Mouse (Mus musculus) MEL (cell line): ENCODE results near the gene Rasl10a. TPM values are rescaled to one million over a fixed set of nuclear protein-coding genes. Genes with fewer than 3 reads are reported as not detected.

Experiments used
- DNase-seq: peaks from one replicate; pipeline ENCODE4 v3.0.0; 2011; ENCODE audit warnings: low read depth, low spot score
- H3K27ac ChIP-seq: 2 replicates; pipeline ENCODE4 v1.5.1; 2012; ENCODE audit warnings: low read depth, mild to moderate bottlenecking, control low read depth, low read length, moderate library complexity; ENCODE audit not compliant: control insufficient read depth
- H3K27me3 ChIP-seq, 2 experiments: fragments of 150-350 bp in 1 of 2; sonication (generic) in 1 of 2; 2 replicates each; pipeline ENCODE4 v1.6.1; 2012; ENCODE audit warnings: low read length in 2 of 2, mild to moderate bottlenecking in 2 of 2, improper control_type of control experiment in 1 of 2, moderate library complexity in 1 of 2; ENCODE audit not compliant: insufficient read depth in 2 of 2, control insufficient read depth in 1 of 2
- H3K36me3 ChIP-seq, 2 experiments: 2 replicates each; pipeline ENCODE4 v1.6.1; 2012 to 2014; ENCODE audit warnings: low read length in 2 of 2, improper control_type of control experiment in 1 of 2, inconsistent platforms in 1 of 2, mild to moderate bottlenecking in 1 of 2; ENCODE audit not compliant: insufficient read depth in 2 of 2, control insufficient read depth in 1 of 2
- H3K4me1 ChIP-seq, 2 experiments: fragments of 150-350 bp in 1 of 2; sonication (generic) in 1 of 2; 2 replicates each; pipeline ENCODE4 v1.6.1; 2012; ENCODE audit warnings: low read length in 2 of 2, improper control_type of control experiment in 1 of 2, mild to moderate bottlenecking in 1 of 2; ENCODE audit not compliant: insufficient read depth in 2 of 2, control insufficient read depth in 1 of 2
- H3K4me3 ChIP-seq, 2 experiments: fragments of 150-350 bp in 1 of 2; sonication (generic) in 1 of 2; 2 replicates each; pipeline ENCODE4 v1.5.1; 2012; ENCODE audit warnings: low read depth in 2 of 2, low read length in 2 of 2, mild to moderate bottlenecking in 2 of 2, moderate library complexity in 2 of 2, control low read depth in 1 of 2, improper control_type of control experiment in 1 of 2; ENCODE audit not compliant: control insufficient read depth in 1 of 2, insufficient read depth in 1 of 2
- H3K79me2 ChIP-seq: 2 replicates; pipeline ENCODE4 v1.6.1; 2012; ENCODE audit warnings: mild to moderate bottlenecking, low read length, moderate library complexity; ENCODE audit not compliant: control insufficient read depth, poor library complexity, insufficient read depth
- H3K9ac ChIP-seq: 2 replicates; pipeline ENCODE4 v1.6.1; 2012; ENCODE audit warnings: low read depth, mild to moderate bottlenecking, control low read depth, low read length, moderate library complexity; ENCODE audit not compliant: control insufficient read depth, poor library complexity, severe bottlenecking
- H3K9me3 ChIP-seq: fragments of 150-350 bp; sonication (generic); replicated peaks from 2 replicates; pipeline ENCODE4 v1.6.1; 2012; ENCODE audit warnings: mild to moderate bottlenecking, low read length, improper control_type of control experiment, moderate library complexity; ENCODE audit not compliant: insufficient read depth
- CHD1 ChIP-seq: IDR thresholded peaks from 2 replicates; pipeline ENCODE4 v1.6.1; 2012; ENCODE audit warnings: low read depth, mild to moderate bottlenecking, inconsistent platforms, low read length, improper control_type of control experiment
- CHD2 ChIP-seq: IDR thresholded peaks from 2 replicates; pipeline ENCODE4 v1.6.1; 2011; ENCODE audit warnings: low read length, improper control_type of control experiment
- ELF1 ChIP-seq: IDR thresholded peaks from 2 replicates; pipeline ENCODE4 v1.6.1; 2014; ENCODE audit warnings: low read depth, mild to moderate bottlenecking, inconsistent platforms, low read length, improper control_type of control experiment, moderate library complexity
- ETS1 ChIP-seq: IDR thresholded peaks from 2 replicates; pipeline ENCODE4 v1.6.1; 2012; ENCODE audit warnings: low read depth, mild to moderate bottlenecking, inconsistent platforms, low read length, improper control_type of control experiment, moderate library complexity
- GABPA ChIP-seq: IDR thresholded peaks from 2 replicates; pipeline ENCODE4 v1.6.1; 2012; ENCODE audit warnings: low read depth, mild to moderate bottlenecking, inconsistent platforms, low read length, improper control_type of control experiment, moderate library complexity
- JUND ChIP-seq: IDR thresholded peaks from 2 replicates; pipeline ENCODE4 v1.6.1; 2011; ENCODE audit warnings: low read depth, mild to moderate bottlenecking, improper control_type of control experiment, low read length
- MEF2A ChIP-seq: IDR thresholded peaks from 2 replicates; pipeline ENCODE4 v1.6.1; 2014; ENCODE audit warnings: low read depth, mild to moderate bottlenecking, inconsistent platforms, low read length, improper control_type of control experiment; ENCODE audit not compliant: poor library complexity, insufficient replicate concordance, severe bottlenecking; ENCODE audit errors: extremely low read depth
- MXI1 ChIP-seq: IDR thresholded peaks from 2 replicates; pipeline ENCODE4 v1.6.1; 2011; ENCODE audit warnings: mild to moderate bottlenecking, low read depth, low read length, improper control_type of control experiment
- MYB ChIP-seq: IDR thresholded peaks from 2 replicates; pipeline ENCODE4 v1.6.1; 2011; ENCODE audit warnings: mild to moderate bottlenecking, low read depth, low read length, improper control_type of control experiment
- POLR2AphosphoS2 ChIP-seq: IDR thresholded peaks from 2 replicates; pipeline ENCODE4 v1.6.1; 2011; ENCODE audit warnings: low read length, improper control_type of control experiment
- RAD21 ChIP-seq: IDR thresholded peaks from 2 replicates; pipeline ENCODE4 v1.6.1; 2011; ENCODE audit warnings: mild to moderate bottlenecking, low read depth, low read length, improper control_type of control experiment
- RCOR1 ChIP-seq: IDR thresholded peaks from 2 replicates; pipeline ENCODE4 v1.6.1; 2012; ENCODE audit warnings: low read depth, mild to moderate bottlenecking, inconsistent platforms, low read length, improper control_type of control experiment
- TBP ChIP-seq: IDR thresholded peaks from 2 replicates; pipeline ENCODE4 v1.8.0; 2011; ENCODE audit warnings: low read depth, low read length, improper control_type of control experiment
- UBTF ChIP-seq: IDR thresholded peaks from 2 replicates; pipeline ENCODE4 v1.6.1; 2012; ENCODE audit warnings: low read depth, mild to moderate bottlenecking, inconsistent platforms, low read length, improper control_type of control experiment, moderate library complexity, borderline replicate concordance; ENCODE audit not compliant: insufficient read depth
- ZC3H11A ChIP-seq: IDR thresholded peaks from 2 replicates; pipeline ENCODE4 v1.6.1; 2012; ENCODE audit warnings: low read depth, mild to moderate bottlenecking, inconsistent platforms, low read length, improper control_type of control experiment
- ZMIZ1 ChIP-seq: IDR thresholded peaks from 2 replicates; pipeline ENCODE4 v1.6.1; 2012; ENCODE audit warnings: low read depth, mild to moderate bottlenecking, inconsistent platforms, low read length, improper control_type of control experiment, moderate library complexity
- ZNF384 ChIP-seq: IDR thresholded peaks from 2 replicates; pipeline ENCODE4 v1.6.1; 2012; ENCODE audit warnings: low read depth, mild to moderate bottlenecking, inconsistent platforms, low read length, improper control_type of control experiment
- polyA plus RNA-seq, 2 experiments: library from polyadenylated mRNA; stranded (reverse) in 1 of 2; unstranded in 1 of 2; fragments of >175 nt in 1 of 2; fragments of >200 nt in 1 of 2; gene quantifications; 2 replicates each; pipeline versions ENCODE4 v1.2.1 to v1.2.4; 2012; ENCODE audit warnings: low replicate concordance in 2 of 2, low read depth in 1 of 2; ENCODE audit not compliant: insufficient read length in 2 of 2, insufficient read depth in 1 of 2, missing spikeins in 1 of 2
- total RNA-seq: library from RNA; depleted of rRNA; stranded (reverse); fragments of 300-350 nt; gene quantifications from 2 replicates; pipeline ENCODE4 v1.2.3, GENCODE M21; 2012

The Rasl10a gene
- total and polyA plus RNA-seq, 3 experiments: 0.23 to 1.3 TPM; not detected in 1

GRCm38 (mm10) chr11:5057064-5057463 lies 864 bp upstream of the Rasl10a start:
- no peak overlapping the region for H3K9ac ChIP-seq
- peaks cover 9 to 14% of the 10 kb centered on the region in 2 experiments for H3K27me3 ChIP-seq
- no peak for TF ChIP-seq MEF2A
- TF ChIP-seq RAD21: no peak
- TF ChIP-seq GABPA: no peak
- TF ChIP-seq ETS1: no peak
- TF ChIP-seq CHD2: no peak
- TF ChIP-seq MYB: no peak
- no peak for TF ChIP-seq UBTF
- TF ChIP-seq CHD1: no peak
- TF ChIP-seq ZC3H11A: no peak
- TF ChIP-seq ELF1: no peak
- TF ChIP-seq ZMIZ1: no peak
- TF ChIP-seq RCOR1: no peak
- TF ChIP-seq POLR2AphosphoS2: no peak
- H3K9me3 ChIP-seq: no peaks in the 10 kb centered on the region
- no peak overlapping the region for H3K27ac ChIP-seq
- H3K4me1 ChIP-seq: peaks cover 0 to 4% of the 10 kb centered on the region in 2 experiments; a peak in 1 of 4 replicates
- no peaks in the 10 kb centered on the region for H3K79me2 ChIP-seq
- H3K36me3 ChIP-seq: no peaks in the 10 kb centered on the region; a peak in 1 of 4 replicates
- no peak for DNase-seq
- H3K4me3 ChIP-seq: no peak overlapping the region

GRCm38 (mm10) chr11:5057541-5057855 lies 430 bp upstream of the Rasl10a start:
- TF ChIP-seq ZMIZ1 (0 out of 2 replicates have a peak, but pooled peaks have one; percentile 8), JUND (no peak)
- TF ChIP-seq, all 39 proteins: peak for 1
- H3K79me2 ChIP-seq: no peaks in the 10 kb centered on the region
- H3K4me1 ChIP-seq: peaks cover 0 to 4% of the 10 kb centered on the region in 2 experiments; a peak in 1 of 4 replicates
- no peak overlapping the region; the same call in 1 of the 2 replicates for H3K9ac ChIP-seq
- H3K4me3 ChIP-seq: peak overlapping the region; percentile 54 to 64; a peak in 3 of 4 replicates
- H3K27me3 ChIP-seq: peaks cover 9 to 14% of the 10 kb centered on the region in 2 experiments
- H3K9me3 ChIP-seq: no peaks in the 10 kb centered on the region
- H3K36me3 ChIP-seq: no peaks in the 10 kb centered on the region; a peak in 1 of 4 replicates
- H3K27ac ChIP-seq: no peak overlapping the region
- DNase-seq: no peak

- TF ChIP-seq UBTF (no peak), MYB (no peak), MXI1 (no peak), TBP (no peak), ZNF384 (no peak)
- no peak overlapping the region for H3K9ac ChIP-seq
- peaks cover 9 to 14% of the 10 kb centered on the region in 2 experiments for H3K27me3 ChIP-seq
- H3K36me3 ChIP-seq: no peaks in the 10 kb centered on the region; a peak in 1 of 4 replicates
- H3K9me3 ChIP-seq: no peaks in the 10 kb centered on the region
- H3K4me3 ChIP-seq: peak overlapping the region in 1 of 2 experiments; percentile 54; a peak in 2 of 4 replicates
- DNase-seq: no peak
- peaks cover 0 to 4% of the 10 kb centered on the region in 2 experiments; a peak in 1 of 4 replicates for H3K4me1 ChIP-seq
- no peaks in the 10 kb centered on the region for H3K79me2 ChIP-seq
- no peak overlapping the region for H3K27ac ChIP-seq
These were observed 855 bp downstream of the Rasl10a start for GRCm38 (mm10) chr11:5058783-5059182.
